Mouse (Mus musculus): ENCODE results near the gene Appbp2. TPM values are rescaled to one million over a fixed set of nuclear protein-coding genes. Genes with fewer than 3 reads are reported as not detected.

Appbp2 gene
- polyA plus RNA-seq, 1 experiment from 2014 or later: 50.7 TPM

DNA sequence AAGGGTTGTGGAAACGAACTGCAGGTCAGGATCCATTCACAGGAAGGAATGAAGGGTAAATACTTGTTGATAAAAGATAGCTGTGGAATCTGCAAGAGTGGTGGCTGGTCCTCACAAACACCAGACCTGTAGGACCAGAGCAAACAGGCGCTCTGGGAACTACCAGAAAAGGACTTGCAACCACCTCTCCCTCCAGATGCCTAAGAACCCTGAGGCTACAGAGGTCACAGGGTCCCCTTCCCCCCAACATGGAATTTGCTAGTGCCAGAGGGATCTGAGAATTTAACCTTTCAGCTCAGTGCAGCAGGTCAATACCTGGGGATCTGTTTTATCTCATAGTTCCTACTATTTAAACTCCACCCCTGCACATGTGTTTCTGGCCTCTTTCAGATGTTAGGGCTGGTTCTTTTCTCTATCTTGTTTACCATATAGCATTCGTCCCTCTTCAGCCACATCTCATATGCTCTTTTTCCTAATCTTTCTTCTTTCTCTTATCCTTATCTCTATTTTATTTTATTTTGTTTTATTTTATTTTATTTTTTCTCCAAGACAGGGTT lies 20.6 kb upstream of the Appbp2 start:
- WGBS: 18% methylated on average over 3 of the region's 3 CpGs
- no peak overlapping the region for H3K9ac ChIP-seq
- H3K4me2 ChIP-seq: no peak overlapping the region
- H3K27ac ChIP-seq (ENCODE audit: poor library complexity, severe bottlenecking): no peak overlapping the region; the same call in 1 of the 2 replicates
- no peaks in the 10 kb centered on the region for H3K9me3 ChIP-seq (replicated peaks)
- no peak overlapping the region for H3K4me3 ChIP-seq
- no peaks in the 10 kb centered on the region for H3K36me3 ChIP-seq
- ATAC-seq (ENCODE audit: insufficient number of reproducible peaks, low FRiP score): no peak
- no peaks in the 10 kb centered on the region for H3K27me3 ChIP-seq (replicated peaks)
- peaks cover 8% of the 10 kb centered on the region for H3K4me1 ChIP-seq (replicated peaks)

GRCm38 (mm10) chr11:85253641-85254040 lies 18.7 kb upstream of the Appbp2 start:
- Histone ChIP-seq H3K4me2 (no peak overlapping the region), H3K36me3 (no peaks in the 10 kb centered on the region), H3K4me1 (replicated peaks) (peaks cover 8% of the 10 kb centered on the region), H3K9ac (no peak overlapping the region), H3K27me3 (replicated peaks) (no peaks in the 10 kb centered on the region), H3K27ac (ENCODE audit: poor library complexity, severe bottlenecking) (no peak overlapping the region), H3K9me3 (replicated peaks) (no peaks in the 10 kb centered on the region), H3K4me3 (no peak overlapping the region)
- 82% methylated on average over 7 of the region's 7 CpGs for WGBS
- no peak for ATAC-seq (ENCODE audit: insufficient number of reproducible peaks, low FRiP score)

GRCm38 (mm10) chr11:85253006-85253405 lies 18.1 kb upstream of the Appbp2 start:
- Histone ChIP-seq H3K27ac (ENCODE audit: poor library complexity, severe bottlenecking) (no peak overlapping the region), H3K4me1 (replicated peaks) (peaks cover 8% of the 10 kb centered on the region), H3K27me3 (replicated peaks) (no peaks in the 10 kb centered on the region), H3K4me3 (no peak overlapping the region), H3K36me3 (no peaks in the 10 kb centered on the region), H3K9me3 (replicated peaks) (no peaks in the 10 kb centered on the region), H3K4me2 (no peak overlapping the region), H3K9ac (no peak overlapping the region)
- no peak for ATAC-seq (ENCODE audit: insufficient number of reproducible peaks, low FRiP score)
- 55% methylated on average over 5 of the region's 5 CpGs for WGBS

DNA sequence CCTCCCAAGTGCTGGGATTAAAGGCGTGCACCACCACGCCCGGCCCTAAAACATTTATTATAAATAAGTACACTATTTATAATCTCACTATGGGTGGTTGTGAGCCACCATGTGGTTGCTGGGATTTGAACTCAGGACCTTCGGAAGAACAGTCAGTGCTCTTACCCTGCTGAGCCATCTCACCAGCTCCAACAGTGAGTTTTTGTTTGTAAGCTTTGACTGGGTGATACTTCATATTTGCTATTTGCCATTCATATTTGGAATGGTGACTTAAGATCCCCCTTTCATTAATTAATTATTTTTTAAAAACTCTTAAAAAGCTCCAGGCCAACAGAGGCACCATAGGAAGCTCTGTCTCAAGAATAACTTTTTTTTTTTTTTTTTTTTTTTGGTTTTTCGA lies 17.0 kb upstream of the Appbp2 start:
- H3K36me3 ChIP-seq: no peaks in the 10 kb centered on the region
- H3K27ac ChIP-seq (ENCODE audit: poor library complexity, severe bottlenecking): no peak overlapping the region
- peaks cover 8% of the 10 kb centered on the region for H3K4me1 ChIP-seq (replicated peaks)
- H3K9me3 ChIP-seq (replicated peaks): no peaks in the 10 kb centered on the region
- ATAC-seq (ENCODE audit: insufficient number of reproducible peaks, low FRiP score): no peak
- no peaks in the 10 kb centered on the region for H3K27me3 ChIP-seq (replicated peaks)
- no peak overlapping the region for H3K4me3 ChIP-seq
- H3K4me2 ChIP-seq: no peak overlapping the region
- 84% methylated on average over 5 of the region's 5 CpGs for WGBS
- H3K9ac ChIP-seq: no peak overlapping the region

- no peak for ATAC-seq (ENCODE audit: insufficient number of reproducible peaks, low FRiP score)
- Histone ChIP-seq H3K27me3 (replicated peaks) (no peaks in the 10 kb centered on the region), H3K36me3 (no peaks in the 10 kb centered on the region), H3K9ac (no peak overlapping the region), H3K4me1 (replicated peaks) (peaks cover 5% of the 10 kb centered on the region), H3K4me2 (no peak overlapping the region), H3K27ac (ENCODE audit: poor library complexity, severe bottlenecking) (no peak overlapping the region), H3K9me3 (replicated peaks) (no peaks in the 10 kb centered on the region), H3K4me3 (no peak overlapping the region)
- 27% methylated on average over 3 of the region's 3 CpGs for WGBS
Observed at GRCm38 (mm10) chr11:85250467-85250866, 15.5 kb upstream of the Appbp2 start.

GRCm38 (mm10) chr11:85249338-85249737 lies 14.4 kb upstream of the Appbp2 start:
- Histone ChIP-seq H3K9ac (no peak overlapping the region), H3K4me2 (no peak overlapping the region), H3K4me1 (replicated peaks) (no peaks in the 10 kb centered on the region), H3K4me3 (no peak overlapping the region), H3K36me3 (no peaks in the 10 kb centered on the region), H3K9me3 (replicated peaks) (no peaks in the 10 kb centered on the region), H3K27ac (ENCODE audit: poor library complexity, severe bottlenecking) (no peak overlapping the region), H3K27me3 (replicated peaks) (no peaks in the 10 kb centered on the region)
- 75% methylated on average over 3 of the region's 3 CpGs for WGBS
- no peak for ATAC-seq (ENCODE audit: insufficient number of reproducible peaks, low FRiP score)

DNA sequence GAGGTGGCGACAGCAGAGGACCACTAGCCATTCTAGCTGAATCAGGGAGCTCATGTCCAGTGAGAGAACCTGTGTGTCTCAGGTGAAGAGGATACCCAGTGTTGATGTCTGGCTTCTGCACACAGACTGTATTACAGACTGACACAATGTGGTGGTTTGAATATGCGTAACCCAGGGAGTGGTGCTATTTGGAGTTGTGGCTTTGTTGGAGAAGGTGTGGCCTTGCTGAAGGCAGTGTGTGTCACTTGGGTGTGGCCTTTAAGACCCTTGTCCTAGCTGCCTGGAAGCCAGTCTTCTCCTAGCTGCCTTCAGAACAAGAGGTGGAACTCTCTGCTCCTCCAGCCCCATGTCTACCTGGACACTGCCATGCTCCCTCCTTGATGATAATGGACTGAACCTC lies 13.2 kb upstream of the Appbp2 start:
- 98% methylated on average over 2 of the region's 2 CpGs for WGBS
- no peaks in the 10 kb centered on the region for H3K36me3 ChIP-seq
- H3K9ac ChIP-seq: no peak overlapping the region
- no peak overlapping the region for H3K27ac ChIP-seq (ENCODE audit: poor library complexity, severe bottlenecking)
- H3K4me2 ChIP-seq: no peak overlapping the region
- no peaks in the 10 kb centered on the region for H3K9me3 ChIP-seq (replicated peaks)
- no peak overlapping the region for H3K4me3 ChIP-seq
- no peak for ATAC-seq (ENCODE audit: insufficient number of reproducible peaks, low FRiP score)
- no peaks in the 10 kb centered on the region for H3K27me3 ChIP-seq (replicated peaks)
- H3K4me1 ChIP-seq (replicated peaks): no peaks in the 10 kb centered on the region; the same call in 1 of the 2 replicates

DNA sequence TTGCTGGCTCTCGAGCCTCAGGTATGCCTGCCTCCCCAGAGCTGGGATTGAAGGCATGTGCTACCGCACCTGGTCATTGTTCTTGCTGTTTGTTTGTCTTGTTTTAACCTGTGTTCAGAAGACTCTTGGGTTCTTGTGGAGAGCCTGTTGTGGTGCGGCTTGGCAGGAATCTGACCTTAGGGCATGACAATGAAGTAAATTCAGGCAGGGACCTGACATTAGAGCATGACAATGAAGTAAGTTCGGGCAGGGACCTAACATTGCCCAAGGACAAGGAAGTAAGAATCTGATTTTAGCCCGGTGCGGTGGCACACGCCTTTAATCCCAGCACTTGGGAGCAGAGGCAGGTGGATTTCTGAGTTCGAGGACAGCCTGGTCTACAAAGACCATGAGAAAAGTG lies 6.3 kb upstream of the Appbp2 start:
- no peak for ATAC-seq (ENCODE audit: insufficient number of reproducible peaks, low FRiP score)
- WGBS: 85% methylated on average over 8 of the region's 8 CpGs
- H3K27me3 ChIP-seq (replicated peaks): no peaks in the 10 kb centered on the region

DNA sequence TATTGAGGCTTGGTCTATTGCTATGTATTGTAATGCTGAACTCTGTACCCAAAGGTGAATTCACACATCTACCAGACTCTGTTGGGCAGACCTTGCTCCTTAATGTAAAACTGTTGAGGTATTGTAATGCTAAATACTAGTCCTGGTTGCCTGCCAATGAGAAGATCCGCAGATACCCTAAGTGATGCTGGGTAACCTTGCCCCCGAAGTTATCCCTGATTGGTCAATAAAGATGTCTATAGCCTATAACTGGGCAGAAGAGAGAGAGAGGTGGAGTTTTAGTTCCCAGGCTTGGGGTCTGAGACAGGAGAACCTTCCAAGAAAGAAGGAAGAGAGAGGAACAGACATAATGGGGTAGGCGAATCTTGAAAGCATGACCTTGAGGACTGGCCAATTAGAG lies 5.3 kb upstream of the Appbp2 start:
- H3K4me2 ChIP-seq: no peak overlapping the region
- H3K27me3 ChIP-seq (replicated peaks): no peaks in the 10 kb centered on the region
- no peaks in the 10 kb centered on the region for H3K36me3 ChIP-seq
- H3K9me3 ChIP-seq (replicated peaks): no peaks in the 10 kb centered on the region
- H3K27ac ChIP-seq (ENCODE audit: poor library complexity, severe bottlenecking): no peak overlapping the region
- H3K4me3 ChIP-seq: no peak overlapping the region
- no peak overlapping the region for H3K9ac ChIP-seq
- 81% methylated on average over 3 of the region's 3 CpGs for WGBS
- ATAC-seq (ENCODE audit: insufficient number of reproducible peaks, low FRiP score): no peak
- no peaks in the 10 kb centered on the region; the same call in 1 of the 2 replicates for H3K4me1 ChIP-seq (replicated peaks)

More for the DNA sequence above, 6.3 kb upstream of the Appbp2 start:
- Histone ChIP-seq H3K9ac (no peak overlapping the region), H3K4me2 (no peak overlapping the region), H3K9me3 (replicated peaks) (no peaks in the 10 kb centered on the region), H3K36me3 (no peaks in the 10 kb centered on the region), H3K4me1 (replicated peaks) (no peaks in the 10 kb centered on the region; the same call in 1 of the 2 replicates), H3K27ac (ENCODE audit: poor library complexity, severe bottlenecking) (no peak overlapping the region), H3K4me3 (no peak overlapping the region)

- H3K9me3 ChIP-seq (replicated peaks): no peaks in the 10 kb centered on the region
- peak; percentile 92 for ATAC-seq (ENCODE audit: insufficient number of reproducible peaks, low FRiP score)
- peak overlapping the region; percentile 96 for H3K9ac ChIP-seq
Observed at GRCm38 (mm10) chr11:85234363-85234989, 454 bp downstream of the Appbp2 start.

GRCm38 (mm10) chr11:85233676-85234210 lies 1.2 kb downstream of the Appbp2 start:
- H3K9me3 ChIP-seq (replicated peaks): no peaks in the 10 kb centered on the region
- no peak for ATAC-seq (ENCODE audit: insufficient number of reproducible peaks, low FRiP score)

More at GRCm38 (mm10) chr11:85234363-85234989, 454 bp downstream of the Appbp2 start:
- H3K27ac ChIP-seq (ENCODE audit: poor library complexity, severe bottlenecking): peak overlapping the region; percentile 100
- no peaks in the 10 kb centered on the region for H3K27me3 ChIP-seq (replicated peaks)
- 1% methylated on average over 70 of the region's 70 CpGs for WGBS
- peaks cover 5% of the 10 kb centered on the region; the same call in 1 of the 2 replicates for H3K4me1 ChIP-seq (replicated peaks)
- H3K4me2 ChIP-seq: peak overlapping the region; percentile 63
- H3K4me3 ChIP-seq: peak overlapping the region; percentile 99
- H3K36me3 ChIP-seq: peaks cover 13% of the 10 kb centered on the region

More at GRCm38 (mm10) chr11:85233676-85234210, 1.2 kb downstream of the Appbp2 start:
- peak overlapping the region; percentile 72 for H3K4me2 ChIP-seq
- peak overlapping the region; percentile 99 for H3K4me3 ChIP-seq
- peaks cover 13% of the 10 kb centered on the region for H3K36me3 ChIP-seq
- peak overlapping the region; percentile 96 for H3K9ac ChIP-seq
- H3K4me1 ChIP-seq (replicated peaks): peaks cover 5% of the 10 kb centered on the region; the same call in 1 of the 2 replicates
- H3K27me3 ChIP-seq (replicated peaks): no peaks in the 10 kb centered on the region
- WGBS: 9% methylated on average over 9 of the region's 9 CpGs
- H3K27ac ChIP-seq (ENCODE audit: poor library complexity, severe bottlenecking): peak overlapping the region; percentile 100
